Mouse (Mus musculus) liver, postnatal 0 days (tissue): Measurements from ENCODE around the gene Xiap.

ENCODE experiments used
- CTCF ChIP-seq: sonication (generic); IDR thresholded peaks from 2 replicates; pipeline ENCODE4 v1.5.1; 2016; ENCODE audit warnings: antibody characterized with exemption, low read depth
- EP300 ChIP-seq: IDR thresholded peaks from 2 replicates; pipeline ENCODE4 v1.6.1; 2016; ENCODE audit warnings: antibody characterized with exemption, low read depth, mild to moderate bottlenecking

DNA sequence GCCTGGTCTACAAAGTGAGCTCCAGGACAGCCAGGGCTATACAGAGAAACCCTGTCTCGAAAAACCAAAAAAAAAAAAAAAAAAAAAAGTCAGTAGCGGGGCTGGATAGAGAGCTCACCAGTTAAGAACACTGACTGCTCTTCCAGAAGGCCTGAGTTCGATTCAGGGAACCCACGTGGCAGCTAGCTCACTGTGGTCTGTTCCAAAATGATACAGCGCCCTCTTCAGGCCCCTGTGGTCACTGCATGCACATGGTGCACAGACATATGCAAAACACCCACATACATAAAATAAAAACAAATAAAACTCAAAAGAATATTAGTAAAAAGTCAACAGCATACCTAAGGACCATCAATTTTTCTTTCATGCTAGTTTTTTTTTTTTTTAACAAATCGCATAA is 20.0 kb upstream of the Xiap start:
- TF ChIP-seq EP300 (no peak), CTCF (peak; percentile 35)
